Mouse (Mus musculus): ENCODE measurements around the gene Dab1.

Dab1 gene

DNA sequence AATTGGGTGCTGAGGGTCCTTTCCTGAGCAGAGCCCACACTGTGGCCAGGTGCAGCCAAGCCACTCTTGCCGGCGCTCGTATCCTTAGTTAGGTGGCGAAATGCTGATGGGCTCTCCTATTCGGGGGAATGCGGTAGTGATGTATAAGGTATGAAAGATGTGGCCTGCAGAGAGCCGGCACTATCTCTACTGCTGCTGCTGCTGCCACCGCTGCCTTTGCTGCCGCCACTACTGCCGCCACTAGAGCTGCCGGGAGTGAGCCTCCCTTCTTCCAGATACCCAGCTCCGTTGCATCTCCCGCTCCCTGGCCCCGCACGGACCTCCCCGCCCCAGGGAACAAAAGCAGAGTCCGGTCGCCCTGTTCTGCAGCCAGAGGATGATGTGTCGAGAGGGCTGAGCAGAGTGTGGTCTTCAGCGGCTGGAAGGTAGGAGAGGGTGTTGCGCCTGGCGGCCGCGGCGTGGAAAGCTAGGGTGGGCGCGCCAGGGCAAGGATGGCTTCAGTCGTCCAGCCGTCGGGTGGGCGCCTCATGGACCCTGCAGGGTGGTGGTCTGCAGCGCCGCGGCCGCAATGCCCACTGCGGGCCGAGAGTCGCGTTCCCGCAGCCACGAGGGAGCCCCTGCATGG is at the start of gene Dab1:
Gene Dab1, plus strand, starts transcription at position 39 of the 625 bp plus-strand sequence.
- no peak for DNase-seq (ENCODE audit: low spot score in 2 of 2)

- DNase-seq (ENCODE audit: low spot score in 2 of 2), result no peak
Measured at GRCm38 (mm10) chr4:103571721-103572352, 47.3 kb upstream of the Dab1 start.

GRCm38 (mm10) chr4:103575556-103575955 is 43.6 kb upstream of the Dab1 start:
- DNase-seq (ENCODE audit: low spot score in 2 of 2), result no peak

DNA sequence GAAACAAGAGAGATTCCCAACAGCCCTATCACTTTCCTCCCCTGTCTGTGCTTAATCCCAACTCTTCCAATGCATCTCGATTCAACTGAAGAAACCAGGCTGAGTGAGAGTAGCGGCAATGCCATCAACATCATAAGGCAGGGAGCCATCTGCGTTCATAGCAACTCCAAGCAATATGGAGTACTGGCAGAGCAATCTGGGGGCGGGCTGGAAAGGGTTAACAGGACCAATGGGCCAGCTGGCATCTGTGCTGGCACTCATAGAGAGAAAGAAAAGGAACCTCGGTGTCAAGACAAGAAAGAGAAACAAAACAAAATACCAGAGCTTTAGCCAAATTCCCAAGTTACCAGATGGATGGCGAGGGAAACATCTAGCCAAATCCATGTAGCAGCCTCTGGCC is 42.9 kb upstream of the Dab1 start:
- no peak for DNase-seq (ENCODE audit: low spot score in 2 of 2)

- no peak for DNase-seq (ENCODE audit: low spot score in 2 of 2)
Measured at GRCm38 (mm10) chr4:103577111-103577815, 41.9 kb upstream of the Dab1 start.

DNA sequence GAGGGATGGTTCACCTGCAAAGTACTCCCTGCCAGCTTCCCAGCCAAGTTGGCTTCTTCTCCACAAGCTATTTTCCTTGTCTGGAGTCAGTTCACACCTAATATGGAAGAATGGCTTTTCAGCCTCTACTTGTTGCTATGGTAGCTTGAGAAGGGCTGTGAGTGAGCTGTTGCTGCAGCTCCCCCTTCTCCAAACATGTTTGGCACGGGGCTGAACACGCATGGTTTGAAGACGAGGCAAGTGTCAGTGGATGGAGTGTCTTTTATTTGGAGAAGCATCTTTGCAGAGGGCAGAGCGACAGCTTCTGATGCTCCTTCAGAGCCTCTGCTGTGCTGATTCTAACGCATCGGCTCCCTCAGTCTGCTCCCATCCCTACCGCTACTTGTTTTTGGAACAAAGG is 41.3 kb upstream of the Dab1 start:
- no peak for DNase-seq (ENCODE audit: low spot score in 2 of 2)

- DNase-seq (ENCODE audit: low spot score in 2 of 2), result no peak
Measured at GRCm38 (mm10) chr4:103580021-103580420, 39.1 kb upstream of the Dab1 start.

DNA sequence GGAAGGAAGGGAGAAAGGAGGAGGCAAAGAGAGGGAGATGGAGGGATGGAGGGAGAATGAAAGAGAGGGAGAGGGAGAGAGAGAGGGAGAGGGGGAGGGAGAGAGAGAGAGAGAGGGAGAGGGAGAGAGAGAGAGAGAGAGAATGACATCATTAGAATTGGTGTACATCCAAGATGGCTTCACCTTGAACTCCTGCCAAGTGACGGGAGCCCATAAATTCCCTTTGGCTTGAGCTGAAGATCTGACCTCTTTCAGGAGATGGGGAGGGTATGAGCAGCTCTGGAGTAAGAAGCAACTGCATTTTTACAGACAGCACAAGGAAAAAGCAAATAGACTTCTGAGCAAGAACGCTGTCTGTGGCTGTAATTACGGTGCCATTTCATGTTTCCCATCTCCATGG is 4.1 kb upstream of the Dab1 start:
- DNase-seq (ENCODE audit: low spot score in 2 of 2), result no peak

DNA sequence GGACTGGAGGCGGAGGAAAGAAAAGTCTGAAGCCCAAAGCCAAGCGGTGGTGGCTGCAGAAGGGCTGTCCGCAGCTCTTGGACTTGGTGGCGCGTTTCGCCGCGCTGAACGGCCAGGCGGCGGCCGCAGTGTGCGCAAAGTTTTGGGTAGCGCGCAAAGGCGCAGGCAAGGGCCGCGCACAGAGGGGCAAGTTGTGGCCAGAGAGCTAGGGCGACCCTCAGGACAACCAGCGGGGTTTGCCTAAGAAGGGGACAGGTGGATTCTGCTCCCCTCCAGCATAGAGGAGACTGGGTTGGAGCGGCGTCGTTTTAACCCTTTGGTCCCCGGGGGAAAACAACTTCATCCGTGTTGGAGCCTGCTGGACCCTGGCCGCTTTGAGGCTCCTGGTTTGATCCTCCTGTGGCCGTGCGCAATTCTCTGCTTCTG is 800 bp downstream of the Dab1 start:
- no peak for DNase-seq (ENCODE audit: low spot score in 2 of 2)

DNA sequence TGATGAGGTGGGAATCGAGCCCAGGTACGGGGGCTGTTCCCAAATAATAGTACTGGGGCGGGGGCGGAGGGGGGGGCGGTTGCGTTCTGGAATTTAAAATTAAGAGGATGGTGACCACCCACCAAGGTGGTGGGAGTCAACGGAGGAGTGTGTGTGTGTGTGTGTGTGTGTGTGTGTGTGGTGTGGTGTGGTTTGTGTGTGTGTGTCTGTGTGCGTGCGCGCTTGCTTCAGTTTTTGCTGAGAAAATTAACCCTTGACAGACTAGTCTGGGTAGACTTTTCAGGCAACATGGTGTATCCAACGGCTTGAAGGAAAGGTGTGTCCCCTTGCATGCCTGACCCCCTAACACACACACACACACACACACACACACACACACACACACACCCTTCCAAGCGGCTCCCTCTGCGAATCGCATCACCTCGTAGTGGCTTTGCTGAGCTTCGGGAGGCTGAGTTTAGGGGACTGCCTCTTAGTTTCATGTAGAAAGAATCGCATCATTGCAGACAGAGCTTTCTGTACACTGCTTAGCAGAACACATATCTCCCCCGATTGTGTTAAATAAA is 1.5 kb downstream of the Dab1 start:
- DNase-seq (ENCODE audit: low spot score in 2 of 2), result no peak

GRCm38 (mm10) chr4:103621586-103621985 is 2.4 kb downstream of the Dab1 start:
- no peak for DNase-seq (ENCODE audit: low spot score in 2 of 2)

DNA sequence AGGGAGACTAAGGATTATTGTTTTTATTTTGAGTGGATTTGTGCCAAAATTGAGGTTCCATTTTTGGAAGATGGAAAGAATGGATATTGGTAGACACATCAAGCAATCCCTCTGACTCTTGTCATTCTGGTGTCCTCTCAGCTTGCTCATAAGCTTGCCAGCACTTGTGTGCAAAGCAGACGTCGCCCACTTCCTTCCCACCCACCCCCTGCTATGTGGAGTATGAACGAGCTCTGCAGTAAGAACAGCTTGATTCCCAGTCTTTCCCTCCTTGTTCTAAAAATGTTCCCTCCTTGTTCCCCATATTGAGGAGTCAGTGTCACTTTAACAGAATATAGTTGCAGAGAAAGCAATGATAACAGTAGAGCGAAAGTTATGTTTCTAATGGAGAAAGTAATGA is 11.0 kb downstream of the Dab1 start:
- no peak for DNase-seq (ENCODE audit: low spot score in 2 of 2)

DNA sequence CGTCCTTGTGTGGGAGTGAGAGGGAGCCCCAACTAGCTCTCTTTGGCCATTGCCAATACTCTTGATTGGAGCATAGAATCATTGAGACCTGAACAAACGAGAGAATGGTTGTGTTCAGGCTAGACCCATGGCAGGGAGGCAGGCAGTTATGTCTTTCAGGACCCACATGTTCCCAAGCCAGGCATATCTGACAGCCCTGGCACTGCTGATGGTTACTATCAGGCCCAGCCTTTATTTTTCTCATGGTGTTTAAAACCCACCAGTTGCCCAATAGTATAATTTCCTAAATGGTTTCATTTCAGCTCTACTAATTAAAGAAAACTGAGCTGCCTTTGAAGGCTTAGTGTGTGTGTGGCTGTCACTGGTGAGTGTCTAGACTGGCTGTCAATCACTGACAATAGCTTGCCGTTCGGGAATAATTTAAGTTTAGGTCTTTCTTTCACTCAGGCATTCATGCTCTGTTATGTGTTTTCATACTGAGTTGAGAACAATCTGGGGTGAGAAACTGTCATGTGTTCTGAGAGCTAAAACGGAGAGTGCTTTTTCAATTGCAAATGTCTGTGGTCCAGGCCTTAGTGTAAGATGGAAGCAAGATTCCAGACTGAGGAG is 17.1 kb downstream of the Dab1 start:
- DNase-seq (ENCODE audit: low spot score in 2 of 2), result no peak

GRCm38 (mm10) chr4:103648209-103648896 is 29.2 kb downstream of the Dab1 start:
- DNase-seq (ENCODE audit: low spot score in 2 of 2), result no peak

DNA sequence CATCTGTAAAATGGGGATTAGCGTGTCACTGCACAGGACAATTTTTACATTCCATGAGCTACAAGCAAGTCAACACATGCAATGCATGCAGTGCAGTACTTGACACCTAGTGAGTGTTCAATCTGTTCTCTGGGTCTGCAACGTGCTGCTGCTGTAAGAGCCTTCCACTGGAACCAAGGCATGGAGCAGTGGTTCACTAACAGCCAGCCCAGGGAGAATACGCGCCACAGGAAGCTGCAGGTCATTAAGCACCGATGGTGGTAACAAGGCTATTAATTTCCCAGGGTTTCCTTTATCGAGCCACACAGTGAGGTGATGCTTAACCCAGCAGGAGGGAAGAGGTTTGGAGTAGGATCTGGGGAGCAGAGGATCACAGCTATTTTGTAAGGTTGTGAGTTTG is 36.6 kb downstream of the Dab1 start:
- DNase-seq (ENCODE audit: low spot score in 2 of 2), result no peak

- DNase-seq (ENCODE audit: low spot score in 2 of 2), result no peak
Measured at GRCm38 (mm10) chr4:103661386-103661785, 42.2 kb downstream of the Dab1 start.

GRCm38 (mm10) chr4:103667438-103667837 is 48.3 kb downstream of the Dab1 start:
- DNase-seq (ENCODE audit: low spot score in 2 of 2), result no peak

- DNase-seq (ENCODE audit: low spot score in 2 of 2), result no peak
Measured at GRCm38 (mm10) chr4:103677195-103677594, 58.0 kb downstream of the Dab1 start.

DNA sequence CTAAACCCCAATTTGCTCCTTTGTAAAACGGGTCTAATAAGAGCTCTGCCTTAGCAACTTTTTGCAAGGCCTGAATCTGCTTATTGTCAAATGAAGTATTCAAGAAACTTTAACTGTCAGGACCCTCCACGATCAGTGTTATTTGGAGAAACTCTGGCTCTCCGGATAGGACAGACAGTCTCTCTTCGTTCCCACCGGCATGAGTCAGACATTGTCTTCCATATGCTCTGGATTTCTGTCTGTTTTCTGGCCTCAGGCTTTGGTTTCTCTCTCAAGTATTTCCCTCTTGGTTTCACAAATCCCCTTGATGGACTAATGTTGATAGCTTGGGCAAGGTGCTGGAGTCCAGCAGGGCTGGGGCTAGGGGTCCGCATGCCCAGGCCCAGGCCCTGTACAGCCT is 59.3 kb downstream of the Dab1 start:
- no peak for DNase-seq (ENCODE audit: low spot score in 2 of 2)

GRCm38 (mm10) chr4:103685136-103685535 is 66.0 kb downstream of the Dab1 start:
- no peak for DNase-seq (ENCODE audit: low spot score in 2 of 2)

GRCm38 (mm10) chr4:103691717-103692116 is 72.6 kb downstream of the Dab1 start:
- no peak for DNase-seq (ENCODE audit: low spot score in 2 of 2)

- DNase-seq (ENCODE audit: low spot score in 2 of 2), result no peak
Measured at GRCm38 (mm10) chr4:103699755-103700154, 80.6 kb downstream of the Dab1 start.
